Mouse (Mus musculus) heart, adult 2 months (tissue): ENCODE data around the gene Sema3b.

Experiments used
- CTCF ChIP-seq: fragments of 200-600 bp; IDR thresholded peaks from 2 replicates; pipeline ENCODE4 v1.8.1; 2022; ENCODE audit warnings: antibody characterized with exemption, mild to moderate bottlenecking, moderate library complexity
- POLR2A ChIP-seq: fragments of 200-500 bp; IDR thresholded peaks from 2 replicates; pipeline ENCODE4 v1.6.1; 2011; ENCODE audit warnings: mild to moderate bottlenecking, low read depth, low read length, control low read depth; ENCODE audit not compliant: insufficient read depth

DNA sequence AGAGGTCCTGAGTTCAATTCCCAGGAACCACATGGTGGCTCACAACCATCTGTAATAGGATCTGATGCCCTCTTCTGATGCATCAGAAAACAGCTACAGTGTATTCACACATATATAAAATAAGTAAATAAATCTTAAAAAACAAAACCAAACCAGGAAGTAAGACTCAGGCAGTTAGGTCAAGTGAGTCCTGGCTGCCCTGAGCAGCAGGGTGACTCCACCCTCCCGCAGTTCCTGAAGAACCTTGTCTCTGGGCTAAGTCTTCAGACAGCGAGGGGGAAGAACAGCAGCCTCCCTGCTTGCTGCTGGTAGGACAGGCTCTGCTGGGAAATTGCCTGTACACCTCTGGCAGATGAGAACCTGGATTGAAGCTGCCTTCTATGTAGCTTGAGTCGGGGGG lies 52.7 kb downstream of the Sema3b start:
- TF ChIP-seq CTCF (no peak), POLR2A (peak; percentile 26; the same call in 1 of the 2 replicates)
